Mouse (Mus musculus): ENCODE results near the gene Lrrfip2.

DNA sequence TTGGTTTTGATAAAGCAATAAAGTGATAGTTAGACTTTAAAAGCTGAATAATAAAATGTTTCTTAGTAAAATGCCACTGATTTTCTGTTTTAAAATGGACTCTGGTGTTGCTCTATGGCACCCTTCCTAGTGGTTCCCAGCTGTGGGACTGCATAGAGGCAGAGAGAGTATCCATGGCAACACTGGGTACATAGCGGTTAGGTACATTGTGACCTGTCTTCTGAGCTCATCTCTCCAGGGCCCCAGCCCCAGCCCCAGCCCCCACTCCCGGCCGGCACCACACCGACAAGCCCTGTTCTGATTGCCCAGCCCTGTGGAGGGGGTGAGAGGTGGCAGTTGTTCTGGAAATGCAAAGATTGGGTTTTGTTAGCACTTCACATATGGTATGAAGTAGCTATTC is 67.5 kb downstream of the Lrrfip2 start:
- no peak for TF ChIP-seq FLI1 (IDR thresholded peaks at IDR 0.05; ENCODE audit: low read length)
- TF ChIP-seq GATA1 (IDR thresholded peaks at IDR 0.05; ENCODE audit: borderline replicate concordance, low read length) = no peak
